Mouse (Mus musculus) liver, embryonic 12.5 days (tissue): ENCODE measurements at regions not wholly inside any gene's neighbourhood (a gene's known extent, or its start where the extent isn't known, plus 50 kb on each side); places are given as distances from the start of the nearest gene placed in this dataset.

Experiments used
- ATAC-seq: fragments of 200-750 bp; cut with Nextera tagmentation; 2 replicates; pipeline ENCODE4 v1.8.0; 2017; ENCODE audit warnings: moderate number of reproducible peaks, mild to moderate bottlenecking, moderate library complexity
- H3K27ac ChIP-seq: fragments of 300-500 bp; sonication (generic); 2 replicates; pipeline ENCODE4 v1.5.1; 2016; ENCODE audit warnings: mild to moderate bottlenecking
- H3K27me3 ChIP-seq: fragments of 300-500 bp; sonication (generic); replicated peaks from 2 replicates; pipeline ENCODE4 v1.6.1; 2016; ENCODE audit warnings: mild to moderate bottlenecking, moderate library complexity
- H3K36me3 ChIP-seq: fragments of 300-500 bp; sonication (generic); 2 replicates; pipeline ENCODE4 v1.6.1; 2016; ENCODE audit warnings: mild to moderate bottlenecking, moderate library complexity
- H3K4me1 ChIP-seq: fragments of 300-500 bp; sonication (generic); 2 replicates; pipeline ENCODE4 v1.6.1; 2016
- H3K4me2 ChIP-seq: fragments of 300-500 bp; sonication (generic); 2 replicates; pipeline ENCODE4 v1.6.1; 2016; ENCODE audit warnings: mild to moderate bottlenecking, moderate library complexity
- H3K4me3 ChIP-seq: fragments of 300-500 bp; sonication (generic); 2 replicates; pipeline ENCODE4 v1.5.1; 2016; ENCODE audit warnings: mild to moderate bottlenecking, moderate library complexity
- H3K9ac ChIP-seq: fragments of 300-500 bp; sonication (generic); 2 replicates; pipeline ENCODE4 v1.6.1; 2016; ENCODE audit warnings: mild to moderate bottlenecking, moderate library complexity
- H3K9me3 ChIP-seq: fragments of 300-500 bp; sonication (generic); replicated peaks from 2 replicates; pipeline ENCODE4 v1.6.1; 2016; ENCODE audit warnings: mild to moderate bottlenecking, moderate library complexity
- WGBS: fragments of 180-500 bp; shearing (Covaris S2); methylation state at CpG from one replicate; pipeline ENCODE4 v1.1.7; 2016; ENCODE audit not compliant: insufficient replicate concordance; 5-methylcytosine and 5-hydroxymethylcytosine counted together

- 52% methylated on average over 4 of the region's 4 CpGs for WGBS
- no peak for ATAC-seq
- Histone ChIP-seq H3K27me3 (peaks cover 44% of the 10 kb centered on the region), H3K4me1 (0 out of 2 replicates have a peak, but pooled peaks cover 9% of the 10 kb centered on the region), H3K27ac (no peak overlapping the region), H3K36me3 (no peaks in the 10 kb centered on the region), H3K9ac (no peak overlapping the region), H3K9me3 (no peaks in the 10 kb centered on the region), H3K4me3 (no peak overlapping the region), H3K4me2 (no peak overlapping the region)
Observed at GRCm38 (mm10) chrX:12284741-12285140, 124.6 kb upstream of the Bcor start.

- Histone ChIP-seq H3K4me2 (no peak overlapping the region), H3K4me1 (0 out of 2 replicates have a peak, but pooled peaks cover 9% of the 10 kb centered on the region), H3K36me3 (no peaks in the 10 kb centered on the region), H3K4me3 (no peak overlapping the region), H3K27me3 (peaks cover 44% of the 10 kb centered on the region), H3K9me3 (no peaks in the 10 kb centered on the region), H3K9ac (no peak overlapping the region), H3K27ac (no peak overlapping the region)
- no peak for ATAC-seq
- WGBS, result 33% methylated on average over 5 of the region's 5 CpGs
Observed at GRCm38 (mm10) chrX:12285141-12285540, 125.0 kb upstream of the Bcor start.

GRCm38 (mm10) chrX:12285976-12286909 is 126.1 kb upstream of the Bcor start:
- WGBS, result 32% methylated on average over 24 of the region's 24 CpGs
- H3K4me3 ChIP-seq, result no peak overlapping the region
- no peaks in the 10 kb centered on the region for H3K36me3 ChIP-seq
- H3K9ac ChIP-seq, result no peak overlapping the region
- H3K4me2 ChIP-seq, result no peak overlapping the region
- peaks cover 46% of the 10 kb centered on the region for H3K27me3 ChIP-seq
- no peak for ATAC-seq
- H3K4me1 ChIP-seq, result 0 out of 2 replicates have a peak, but pooled peaks cover 9% of the 10 kb centered on the region
- H3K9me3 ChIP-seq, result no peaks in the 10 kb centered on the region
- no peak overlapping the region for H3K27ac ChIP-seq

GRCm38 (mm10) chrX:12286910-12287522 is 126.9 kb upstream of the Bcor start:
- WGBS, result 24% methylated on average over 18 of the region's 18 CpGs

GRCm38 (mm10) chrX:12287656-12288561 is 127.8 kb upstream of the Bcor start:
- Histone ChIP-seq H3K4me3 (no peak overlapping the region), H3K9me3 (no peaks in the 10 kb centered on the region), H3K36me3 (no peaks in the 10 kb centered on the region), H3K4me2 (no peak overlapping the region), H3K4me1 (0 out of 2 replicates have a peak, but pooled peaks cover 9% of the 10 kb centered on the region), H3K27me3 (peaks cover 46% of the 10 kb centered on the region), H3K27ac (no peak overlapping the region), H3K9ac (no peak overlapping the region)
- no peak for ATAC-seq
- 36% methylated on average over 15 of the region's 17 CpGs for WGBS

More at GRCm38 (mm10) chrX:12286910-12287522, 126.9 kb upstream of the Bcor start:
- H3K9me3 ChIP-seq, result no peaks in the 10 kb centered on the region
- no peak for ATAC-seq
- H3K4me3 ChIP-seq, result no peak overlapping the region
- H3K4me1 ChIP-seq, result 0 out of 2 replicates have a peak, but pooled peaks cover 9% of the 10 kb centered on the region
- H3K9ac ChIP-seq, result no peak overlapping the region
- H3K27me3 ChIP-seq, result peaks cover 46% of the 10 kb centered on the region
- no peaks in the 10 kb centered on the region for H3K36me3 ChIP-seq
- no peak overlapping the region for H3K4me2 ChIP-seq
- H3K27ac ChIP-seq, result no peak overlapping the region

DNA sequence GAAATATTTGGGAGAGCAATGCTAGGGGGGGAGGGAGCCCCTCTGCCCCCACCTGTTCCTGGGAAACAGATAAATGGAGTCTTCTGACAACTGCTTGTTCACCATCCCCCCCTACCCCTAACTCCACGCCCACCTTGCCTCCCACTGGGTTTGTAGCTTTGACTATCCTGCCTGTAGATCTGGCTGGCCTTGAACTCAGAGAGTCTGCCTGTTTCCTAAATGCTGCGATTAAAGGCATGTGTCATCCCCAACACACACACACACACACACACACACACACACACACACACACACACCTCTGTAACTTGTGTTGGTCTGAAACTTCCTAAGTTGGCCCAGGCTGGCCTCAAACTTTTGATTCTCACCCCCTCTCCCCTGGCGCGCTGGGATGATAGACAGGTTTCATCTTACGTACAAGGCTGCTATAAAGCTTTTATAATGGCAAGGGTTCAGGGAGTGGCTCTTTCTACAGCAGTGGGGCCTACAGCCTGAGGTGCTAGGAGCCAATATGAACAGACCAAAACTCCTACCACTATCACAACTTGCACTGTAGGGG is 128.5 kb upstream of the Bcor start:
- Histone ChIP-seq H3K9ac (no peak overlapping the region), H3K36me3 (no peaks in the 10 kb centered on the region), H3K4me2 (no peak overlapping the region), H3K4me3 (no peak overlapping the region), H3K9me3 (no peaks in the 10 kb centered on the region), H3K4me1 (0 out of 2 replicates have a peak, but pooled peaks cover 9% of the 10 kb centered on the region), H3K27me3 (peaks cover 46% of the 10 kb centered on the region), H3K27ac (no peak overlapping the region)
- no peak for ATAC-seq
- WGBS, result 59% methylated on average over 5 of the region's 5 CpGs

GRCm38 (mm10) chrX:12293146-12293545 is 133.0 kb upstream of the Bcor start:
- H3K27me3 ChIP-seq, result peaks cover 26% of the 10 kb centered on the region; the same call in 1 of the 2 replicates
- no peaks in the 10 kb centered on the region for H3K36me3 ChIP-seq
- H3K4me1 ChIP-seq, result peaks cover 27% of the 10 kb centered on the region
- H3K4me3 ChIP-seq, result no peak overlapping the region
- no peak overlapping the region for H3K27ac ChIP-seq
- no peak overlapping the region for H3K4me2 ChIP-seq
- H3K9me3 ChIP-seq, result no peaks in the 10 kb centered on the region
- 43% methylated on average over 2 of the region's 2 CpGs for WGBS
- no peak overlapping the region for H3K9ac ChIP-seq
- no peak for ATAC-seq

DNA sequence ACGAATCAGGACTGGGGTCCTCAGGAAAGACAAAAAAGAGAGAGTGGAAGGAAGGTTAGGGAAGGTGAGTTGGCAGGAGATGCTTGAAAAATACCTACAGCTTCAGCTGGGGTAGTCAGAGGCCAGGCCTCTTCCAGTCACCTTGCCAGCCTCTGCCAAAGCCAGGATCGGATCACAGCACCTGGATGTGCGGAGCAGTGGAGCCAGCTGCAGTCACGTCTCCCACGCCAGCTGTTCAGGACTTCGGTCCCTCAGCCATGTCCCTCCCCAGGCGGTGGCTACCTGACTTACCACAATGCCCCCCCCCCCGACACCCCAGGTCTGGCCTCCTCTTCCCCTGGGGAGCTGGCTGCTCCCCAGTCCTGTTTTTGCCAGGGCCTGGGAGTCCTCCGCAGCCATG is 134.3 kb upstream of the Bcor start:
- WGBS, result 72% methylated on average over 9 of the region's 9 CpGs
- ATAC-seq, result no peak

DNA sequence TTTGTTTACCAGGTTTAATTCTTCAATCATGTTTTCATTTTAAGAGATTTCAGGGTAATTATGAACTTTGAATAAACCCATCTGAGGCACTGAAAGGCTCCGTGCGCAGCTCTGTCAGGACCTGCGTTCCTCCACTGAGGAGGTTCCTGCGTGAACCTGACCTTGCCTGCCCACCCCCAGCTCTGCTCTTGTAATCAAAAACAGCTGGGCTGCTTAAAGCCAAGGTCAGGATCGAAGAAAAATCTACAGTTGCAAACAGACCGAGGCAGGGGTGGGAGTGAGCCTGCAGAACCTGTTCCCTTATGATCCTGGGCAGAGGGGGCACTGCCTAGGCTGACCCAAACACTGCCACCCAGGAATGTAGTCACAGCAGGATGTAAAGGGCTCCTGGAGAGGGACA is 134.8 kb upstream of the Bcor start:
- WGBS, result 59% methylated on average over 6 of the region's 6 CpGs
- H3K4me1 ChIP-seq, result peaks cover 27% of the 10 kb centered on the region
- no peaks in the 10 kb centered on the region for H3K9me3 ChIP-seq
- no peak overlapping the region for H3K4me3 ChIP-seq
- H3K27me3 ChIP-seq, result peaks cover 12% of the 10 kb centered on the region; the same call in 1 of the 2 replicates
- H3K36me3 ChIP-seq, result no peaks in the 10 kb centered on the region
- no peak overlapping the region for H3K9ac ChIP-seq
- H3K4me2 ChIP-seq, result no peak overlapping the region
- H3K27ac ChIP-seq, result 0 out of 2 replicates have a peak overlapping the region, but pooled peaks have one; percentile 86
- no peak for ATAC-seq

More for the DNA sequence above, 134.3 kb upstream of the Bcor start:
- H3K4me3 ChIP-seq, result no peak overlapping the region
- no peak overlapping the region for H3K9ac ChIP-seq
- no peaks in the 10 kb centered on the region for H3K9me3 ChIP-seq
- H3K27me3 ChIP-seq, result peaks cover 14% of the 10 kb centered on the region; the same call in 1 of the 2 replicates
- no peaks in the 10 kb centered on the region for H3K36me3 ChIP-seq
- peaks cover 27% of the 10 kb centered on the region for H3K4me1 ChIP-seq
- no peak overlapping the region for H3K27ac ChIP-seq
- no peak overlapping the region for H3K4me2 ChIP-seq

DNA sequence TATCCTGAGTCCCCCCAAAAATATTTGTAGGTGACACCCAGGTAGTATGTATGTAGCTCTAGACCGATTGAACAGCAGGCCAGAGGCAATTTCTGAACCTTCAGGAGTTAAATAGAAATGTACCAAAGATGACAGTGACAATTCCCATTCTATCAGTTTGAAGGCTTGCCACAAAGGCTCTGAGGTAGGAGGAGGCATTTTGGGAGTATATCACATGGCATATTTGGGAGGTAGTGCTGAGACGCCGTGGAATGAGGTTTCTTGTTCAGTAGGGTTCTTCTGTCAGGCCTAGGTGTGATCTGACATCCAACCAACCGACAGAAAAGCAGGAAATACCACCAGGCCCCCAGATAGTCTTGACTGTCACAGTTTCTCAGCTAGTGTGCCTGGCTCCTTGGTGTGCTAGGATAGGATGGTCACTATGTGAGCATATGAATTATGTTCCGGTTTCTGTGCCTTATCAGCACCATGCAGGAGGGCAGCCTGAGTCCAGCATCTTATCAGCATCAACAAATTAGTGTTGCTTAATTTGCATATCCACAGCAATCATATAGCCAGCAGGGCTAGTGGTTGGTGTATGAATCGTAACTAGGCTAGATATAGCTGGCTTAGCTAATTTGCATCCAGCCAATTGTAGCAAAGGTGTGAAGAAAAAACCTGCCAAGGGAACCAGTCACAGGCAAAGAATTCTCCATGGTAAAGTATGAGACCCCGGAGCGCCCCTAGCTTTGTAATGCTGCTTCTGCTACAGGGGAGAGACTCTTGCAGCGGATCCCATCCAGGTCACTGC is 136.3 kb upstream of the Bcor start:
- H3K36me3 ChIP-seq, result no peaks in the 10 kb centered on the region
- H3K4me1 ChIP-seq, result peaks cover 27% of the 10 kb centered on the region
- H3K4me2 ChIP-seq, result peak overlapping the region; percentile 49
- peaks cover 8% of the 10 kb centered on the region; the same call in 1 of the 2 replicates for H3K27me3 ChIP-seq
- H3K9me3 ChIP-seq, result no peaks in the 10 kb centered on the region
- WGBS, result 33% methylated on average over 9 of the region's 9 CpGs
- ATAC-seq, result peak; percentile 98
- peak overlapping the region; percentile 86 for H3K27ac ChIP-seq
- peak overlapping the region; percentile 48 for H3K9ac ChIP-seq
- H3K4me3 ChIP-seq, result no peak overlapping the region
